Mouse (Mus musculus): ENCODE data around the gene Lmf2.

GRCm38 (mm10) chr15:89340136-89340535 is 15.3 kb downstream of the Lmf2 start:
- TF ChIP-seq CTCF (conservative IDR thresholded peaks at IDR 0.05; ENCODE audit: insufficient read depth, insufficient read length, low read depth, low read length) (no peak), POLR2A (IDR thresholded peaks at IDR 0.05; ENCODE audit: low read depth, low read length) (no peak)

All from kidney, adult 2 months (tissue).